Mouse (Mus musculus) left cerebral cortex, postnatal 25 days (tissue): ENCODE measurements around the gene Mapk11. TPM values are rescaled to one million over a fixed set of nuclear protein-coding genes. Genes with fewer than 3 reads are reported as not detected.

Experiments used
- DNase-seq, 2 experiments: peaks; one replicate each; pipeline ENCODE4 v3.0.0; 2022; ENCODE audit warnings: low spot score in 2 of 2, mixed read lengths in 1 of 2
- intact Hi-C: fragments of 180-260 bp; cut with DNase I; formaldehyde crosslinking; loops from one replicate; pipeline ENCODE4 v1.15.1; 2025
- microRNA-seq, 2 experiments: library from miRNA; unstranded; fragments of <30 nt; microRNA quantifications; one replicate each; pipeline ENCODE4 v1.2.0; 2022
- total RNA-seq, 2 experiments: library from RNA; stranded (reverse); gene quantifications; 2 replicates each; pipeline ENCODE4 v1.2.3; 2021

Gene Mapk11
- total RNA-seq, 2 experiments from 2014 or later = 47.1 to 51.1 TPM

GRCm38 (mm10) chr15:89123595-89123994 lies 25.8 kb downstream of the Mapk11 start:
- intact Hi-C loops = loop anchor here (2.0 to 5.0 kb wide), 2 partner anchors 87 to 234 kb away; partner anchors contain the start of genes Lmf2, Ncaph2 and Ppp6r2
- DNase-seq = peak in 1 of 2 experiments; percentile 76

GRCm38 (mm10) chr15:89122649-89123366 lies 26.6 kb downstream of the Mapk11 start, which contains the start of gene Tubgcp6:
Gene Tubgcp6 (minus strand): TSS chr15:89123112.
- peak; percentile 97 to 98 for DNase-seq
- intact Hi-C loops = loop anchor here (2.0 to 5.0 kb wide), 2 partner anchors 88 to 234 kb away; partner anchors contain the start of genes Lmf2, Ncaph2 and Ppp6r2

- DNase-seq = no peak
- intact Hi-C loops = no loop called here
Observed at GRCm38 (mm10) chr15:89118007-89118406, 31.4 kb downstream of the Mapk11 start.

GRCm38 (mm10) chr15:89110147-89110546 lies 39.3 kb downstream of the Mapk11 start:
- intact Hi-C loops = no loop called here
- DNase-seq = peak in 1 of 2 experiments; percentile 26

GRCm38 (mm10) chr15:89106976-89107375 lies 42.5 kb downstream of the Mapk11 start:
- no peak for DNase-seq
- intact Hi-C loops = no loop called here

- intact Hi-C loops = no loop called here
- peak in 1 of 2 experiments; percentile 79 for DNase-seq
Observed at GRCm38 (mm10) chr15:89106073-89106472, 43.4 kb downstream of the Mapk11 start.

- peak in 1 of 2 experiments; percentile 81 for DNase-seq
- intact Hi-C loops = no loop called here
Observed at GRCm38 (mm10) chr15:89104425-89104824, 45.0 kb downstream of the Mapk11 start.

- intact Hi-C loops = no loop called here
- peak in 1 of 2 experiments; percentile 20 for DNase-seq
Observed at GRCm38 (mm10) chr15:89103921-89104320, 45.5 kb downstream of the Mapk11 start.

- intact Hi-C loops = no loop called here
- DNase-seq = no peak
Observed at GRCm38 (mm10) chr15:89102646-89103045, 46.8 kb downstream of the Mapk11 start.

- DNase-seq = no peak
- intact Hi-C loops = no loop called here
Observed at GRCm38 (mm10) chr15:89100823-89101222, 48.6 kb downstream of the Mapk11 start.

GRCm38 (mm10) chr15:89098616-89099015 lies 50.8 kb downstream of the Mapk11 start:
- no peak for DNase-seq
- intact Hi-C loops = no loop called here

- intact Hi-C loops = no loop called here
- DNase-seq = peak in 1 of 2 experiments; percentile 55
Observed at GRCm38 (mm10) chr15:89097450-89097849, 52.0 kb downstream of the Mapk11 start.

Small RNA genes within 50 kb of the gene (microRNA-seq; reads per million reads assigned to microRNA genes)
- gene Mir6958 = 5.7 to 11.4 reads per million in 2 experiments
- 0.50 to 3.0 reads per million in 2 experiments for gene Mir7118

Other genes starting within 250 kb of the Mapk11 start
- gene Ttll8, start 195.2 kb downstream of the Mapk11 start, total RNA-seq = 1 to 10 TPM; 1.3 to 1.7 TPM
- gene Mlc1, start 170.6 kb downstream of the Mapk11 start, total RNA-seq = 100 to 1,000 TPM; 101 to 103 TPM
- gene Mov10l1, start 166.7 kb downstream of the Mapk11 start, total RNA-seq = not detected
- gene Panx2, start 89.9 kb downstream of the Mapk11 start, total RNA-seq = 10 to 100 TPM; 95.4 to 95.5 TPM
- 10 to 100 TPM; 15.8 to 17.9 TPM for gene Trabd, start 74.5 kb downstream of the Mapk11 start, total RNA-seq
- 10 to 100 TPM; 18.9 to 20.6 TPM for gene Selenoo, start 60.5 kb downstream of the Mapk11 start, total RNA-seq
- gene Tubgcp6, start 26.5 kb downstream of the Mapk11 start, total RNA-seq = 10 to 100 TPM; 26.3 to 27.7 TPM
- 10 to 100 TPM; 13.1 to 13.3 TPM for gene Hdac10, start 20.9 kb downstream of the Mapk11 start, total RNA-seq
- 1 to 10 TPM; 5.9 to 7.6 TPM for gene Mapk12, start 8.9 kb downstream of the Mapk11 start, total RNA-seq
- gene Plxnb2, start 31.2 kb upstream of the Mapk11 start, total RNA-seq = 10 to 100 TPM; 43.4 to 44.9 TPM
- 10 to 100 TPM; 44.8 to 47.0 TPM for gene Dennd6b, start 46.9 kb upstream of the Mapk11 start, total RNA-seq
- 100 to 1,000 TPM; 148 to 149 TPM for gene Ppp6r2, start 61.9 kb upstream of the Mapk11 start, total RNA-seq
- gene Sbf1, start 165.7 kb upstream of the Mapk11 start, total RNA-seq = 100 to 1,000 TPM; 205 to 212 TPM
- gene Adm2, start 173.1 kb upstream of the Mapk11 start, total RNA-seq = not detected
- not detected for gene Miox, start 184.8 kb upstream of the Mapk11 start, total RNA-seq
- gene Lmf2, start 206.0 kb upstream of the Mapk11 start, total RNA-seq = 10 to 100 TPM; 21.0 to 21.8 TPM
- gene Ncaph2, start 206.1 kb upstream of the Mapk11 start, total RNA-seq = 10 to 100 TPM; 96.1 to 97.4 TPM
- 10 to 100 TPM; 25.3 to 26.8 TPM for gene Sco2, start 224.2 kb upstream of the Mapk11 start, total RNA-seq
- 1 to 10 TPM; 1.3 to 1.6 TPM for gene Tymp, start 227.4 kb upstream of the Mapk11 start, total RNA-seq
- gene Odf3b, start 229.7 kb upstream of the Mapk11 start, total RNA-seq = under 1 TPM; 0.57 to 0.80 TPM
- under 1 TPM; 0.30 to 0.34 TPM for gene Klhdc7b, start 235.3 kb upstream of the Mapk11 start, total RNA-seq